Mouse (Mus musculus) midbrain, embryonic 11.5 days (tissue): Measurements from ENCODE around the gene Gramd1b. TPM values are rescaled to one million over a fixed set of nuclear protein-coding genes. Genes with fewer than 3 reads are reported as not detected.

Source experiments
- ATAC-seq: fragments of 200-750 bp; cut with Nextera tagmentation; 2 replicates; pipeline ENCODE4 v1.8.0; 2017; ENCODE audit warnings: moderate TSS enrichment, moderate library complexity; ENCODE audit not compliant: low FRiP score
- DNase-seq: peaks from one replicate; pipeline ENCODE4 v3.0.0; 2015; ENCODE audit warnings: low spot score; ENCODE audit errors: missing footprints
- H3K27ac ChIP-seq: fragments of 300-500 bp; sonication (generic); 2 replicates; pipeline ENCODE4 v1.5.1; 2014; ENCODE audit warnings: low read depth, low read length
- H3K27me3 ChIP-seq: fragments of 300-500 bp; sonication (generic); 2 replicates; pipeline ENCODE4 v1.6.1; 2014; ENCODE audit warnings: mild to moderate bottlenecking, low read length, moderate library complexity, mixed read lengths; ENCODE audit not compliant: control insufficient read depth, insufficient read depth
- H3K36me3 ChIP-seq: fragments of 300-500 bp; sonication (generic); 2 replicates; pipeline ENCODE4 v1.6.1; 2014; ENCODE audit warnings: mild to moderate bottlenecking, low read length, moderate library complexity, mixed read lengths; ENCODE audit not compliant: control insufficient read depth, insufficient read depth
- H3K4me1 ChIP-seq: fragments of 300-500 bp; sonication (generic); 2 replicates; pipeline ENCODE4 v1.6.1; 2014; ENCODE audit warnings: low read length; ENCODE audit not compliant: control insufficient read depth, insufficient read depth
- H3K4me2 ChIP-seq: fragments of 300-500 bp; sonication (generic); 2 replicates; pipeline ENCODE4 v1.6.1; 2014; ENCODE audit warnings: mild to moderate bottlenecking, moderate library complexity
- H3K4me3 ChIP-seq: fragments of 300-500 bp; sonication (generic); 2 replicates; pipeline ENCODE4 v1.5.1; 2014; ENCODE audit warnings: low read depth, low read length
- H3K9ac ChIP-seq: fragments of 300-500 bp; sonication (generic); 2 replicates; pipeline ENCODE4 v1.6.1; 2014; ENCODE audit warnings: low read length
- H3K9me3 ChIP-seq: fragments of 300-500 bp; sonication (generic); 2 replicates; pipeline ENCODE4 v1.6.1; 2016; ENCODE audit warnings: low read length; ENCODE audit not compliant: control insufficient read depth
- WGBS: fragments of 180-500 bp; shearing (Covaris S2); extraction: QIAGEN DNeasy Blood & Tissue Kit; methylation state at CpG from one replicate; pipeline ENCODE4 v1.1.7; 2014; 5-methylcytosine and 5-hydroxymethylcytosine counted together
- polyA plus RNA-seq: library from polyadenylated mRNA; unstranded; fragments of >200 nt; fragmentation: Nextera tagmentation; extraction: Ambion mirVana; gene quantifications from 2 replicates; pipeline ENCODE4 v1.2.1, GENCODE M21; 2014

Gene Gramd1b
- polyA plus RNA-seq, 1 experiment from 2014 or later = 2.5 TPM

GRCm38 (mm10) chr9:40447265-40447664, 83.9 kb downstream of the Gramd1b start:
- no peaks in the 10 kb centered on the region for H3K4me1 ChIP-seq
- no peak overlapping the region for H3K4me3 ChIP-seq
- H3K9me3 ChIP-seq = no peaks in the 10 kb centered on the region
- ATAC-seq (no peak), DNase-seq (no peak)
- H3K27me3 ChIP-seq = no peaks in the 10 kb centered on the region
- H3K27ac ChIP-seq = no peak overlapping the region
- H3K4me2 ChIP-seq = no peak overlapping the region
- no peak overlapping the region for H3K9ac ChIP-seq
- WGBS = 81% methylated on average over 4 of the region's 4 CpGs
- no peaks in the 10 kb centered on the region for H3K36me3 ChIP-seq

GRCm38 (mm10) chr9:40444961-40445360, 86.2 kb downstream of the Gramd1b start:
- H3K36me3 ChIP-seq = no peaks in the 10 kb centered on the region
- no peaks in the 10 kb centered on the region for H3K27me3 ChIP-seq
- WGBS = 89% methylated on average over 6 of the region's 6 CpGs
- no peaks in the 10 kb centered on the region for H3K4me1 ChIP-seq
- DNase-seq (no peak), ATAC-seq (no peak)
- no peak overlapping the region for H3K4me2 ChIP-seq
- no peak overlapping the region for H3K27ac ChIP-seq
- H3K9me3 ChIP-seq = no peaks in the 10 kb centered on the region
- no peak overlapping the region for H3K9ac ChIP-seq
- no peak overlapping the region for H3K4me3 ChIP-seq

GRCm38 (mm10) chr9:40442784-40443183, 88.4 kb downstream of the Gramd1b start:
- Histone ChIP-seq H3K4me1 (no peaks in the 10 kb centered on the region), H3K4me3 (no peak overlapping the region), H3K4me2 (no peak overlapping the region), H3K9ac (no peak overlapping the region), H3K36me3 (no peaks in the 10 kb centered on the region), H3K27me3 (no peaks in the 10 kb centered on the region), H3K27ac (no peak overlapping the region), H3K9me3 (no peaks in the 10 kb centered on the region)
- peak; percentile 76 for DNase-seq
- 64% methylated on average over 5 of the region's 5 CpGs for WGBS
- ATAC-seq = no peak

GRCm38 (mm10) chr9:40439973-40440687, 91.1 kb downstream of the Gramd1b start:
- Histone ChIP-seq H3K4me2 (no peak overlapping the region), H3K4me1 (no peaks in the 10 kb centered on the region), H3K27me3 (no peaks in the 10 kb centered on the region), H3K9me3 (no peaks in the 10 kb centered on the region), H3K27ac (no peak overlapping the region), H3K4me3 (no peak overlapping the region), H3K36me3 (no peaks in the 10 kb centered on the region), H3K9ac (no peak overlapping the region)
- 88% methylated on average over 8 of the region's 8 CpGs for WGBS
- DNase-seq (peak; percentile 57), ATAC-seq (no peak)

GRCm38 (mm10) chr9:40438731-40439526, 92.3 kb downstream of the Gramd1b start:
- DNase-seq = no peak

GRCm38 (mm10) chr9:40437891-40438290, 93.3 kb downstream of the Gramd1b start:
- DNase-seq (no peak), ATAC-seq (no peak)
- H3K9ac ChIP-seq = no peak overlapping the region
- H3K27ac ChIP-seq = no peak overlapping the region
- H3K4me2 ChIP-seq = no peak overlapping the region
- no peaks in the 10 kb centered on the region for H3K4me1 ChIP-seq
- no peak overlapping the region for H3K4me3 ChIP-seq
- WGBS = 78% methylated on average over 7 of the region's 7 CpGs
- no peaks in the 10 kb centered on the region for H3K27me3 ChIP-seq
- no peaks in the 10 kb centered on the region for H3K36me3 ChIP-seq
- no peaks in the 10 kb centered on the region for H3K9me3 ChIP-seq

More at GRCm38 (mm10) chr9:40438731-40439526, 92.3 kb downstream of the Gramd1b start:
- Histone ChIP-seq H3K9ac (no peak overlapping the region), H3K36me3 (no peaks in the 10 kb centered on the region), H3K4me3 (no peak overlapping the region), H3K4me1 (no peaks in the 10 kb centered on the region), H3K9me3 (no peaks in the 10 kb centered on the region), H3K27ac (no peak overlapping the region), H3K27me3 (no peaks in the 10 kb centered on the region), H3K4me2 (no peak overlapping the region)
- no peak for ATAC-seq
- 58% methylated on average over 12 of the region's 12 CpGs for WGBS

GRCm38 (mm10) chr9:40433286-40433685, 97.9 kb downstream of the Gramd1b start:
- Histone ChIP-seq H3K27me3 (no peaks in the 10 kb centered on the region), H3K27ac (no peak overlapping the region), H3K9ac (no peak overlapping the region), H3K4me1 (no peaks in the 10 kb centered on the region), H3K9me3 (no peaks in the 10 kb centered on the region), H3K4me3 (no peak overlapping the region), H3K4me2 (no peak overlapping the region), H3K36me3 (no peaks in the 10 kb centered on the region)
- no peak for DNase-seq
- no peak for ATAC-seq
- WGBS = 89% methylated on average over 5 of the region's 5 CpGs

- no peaks in the 10 kb centered on the region for H3K4me1 ChIP-seq
- H3K4me2 ChIP-seq = no peak overlapping the region
- no peak overlapping the region for H3K27ac ChIP-seq
- ATAC-seq = no peak
- WGBS = 80% methylated on average over 8 of the region's 8 CpGs
- no peak for DNase-seq
- no peaks in the 10 kb centered on the region for H3K9me3 ChIP-seq
- no peak overlapping the region for H3K4me3 ChIP-seq
- H3K9ac ChIP-seq = no peak overlapping the region
- no peaks in the 10 kb centered on the region for H3K36me3 ChIP-seq
- H3K27me3 ChIP-seq = no peaks in the 10 kb centered on the region
Observed at GRCm38 (mm10) chr9:40430969-40431368, 100.2 kb downstream of the Gramd1b start.

- H3K9ac ChIP-seq = no peak overlapping the region
- H3K36me3 ChIP-seq = no peaks in the 10 kb centered on the region
- H3K27me3 ChIP-seq = no peaks in the 10 kb centered on the region
- H3K4me2 ChIP-seq = no peak overlapping the region
- no peak overlapping the region for H3K4me3 ChIP-seq
- 91% methylated on average over 2 of the region's 2 CpGs for WGBS
- no peak for ATAC-seq
- no peak overlapping the region for H3K27ac ChIP-seq
- no peaks in the 10 kb centered on the region for H3K4me1 ChIP-seq
- DNase-seq = no peak
- H3K9me3 ChIP-seq = no peaks in the 10 kb centered on the region
Observed at GRCm38 (mm10) chr9:40427663-40428062, 103.5 kb downstream of the Gramd1b start.
